Mouse (Mus musculus) cerebellum, adult 2 months (tissue): ENCODE results near the gene Rb1.

ENCODE experiments used
- CTCF ChIP-seq: fragments of 200-500 bp; IDR thresholded peaks from 2 replicates; pipeline ENCODE4 v1.5.1; 2011; ENCODE audit warnings: low read depth, mild to moderate bottlenecking, control low read depth, low read length, moderate library complexity, borderline replicate concordance; ENCODE audit not compliant: insufficient read depth
- POLR2A ChIP-seq: fragments of 200-500 bp; IDR thresholded peaks from 2 replicates; pipeline ENCODE4 v1.6.1; 2011; ENCODE audit warnings: low read length, control low read depth, borderline replicate concordance; ENCODE audit not compliant: insufficient read depth

DNA sequence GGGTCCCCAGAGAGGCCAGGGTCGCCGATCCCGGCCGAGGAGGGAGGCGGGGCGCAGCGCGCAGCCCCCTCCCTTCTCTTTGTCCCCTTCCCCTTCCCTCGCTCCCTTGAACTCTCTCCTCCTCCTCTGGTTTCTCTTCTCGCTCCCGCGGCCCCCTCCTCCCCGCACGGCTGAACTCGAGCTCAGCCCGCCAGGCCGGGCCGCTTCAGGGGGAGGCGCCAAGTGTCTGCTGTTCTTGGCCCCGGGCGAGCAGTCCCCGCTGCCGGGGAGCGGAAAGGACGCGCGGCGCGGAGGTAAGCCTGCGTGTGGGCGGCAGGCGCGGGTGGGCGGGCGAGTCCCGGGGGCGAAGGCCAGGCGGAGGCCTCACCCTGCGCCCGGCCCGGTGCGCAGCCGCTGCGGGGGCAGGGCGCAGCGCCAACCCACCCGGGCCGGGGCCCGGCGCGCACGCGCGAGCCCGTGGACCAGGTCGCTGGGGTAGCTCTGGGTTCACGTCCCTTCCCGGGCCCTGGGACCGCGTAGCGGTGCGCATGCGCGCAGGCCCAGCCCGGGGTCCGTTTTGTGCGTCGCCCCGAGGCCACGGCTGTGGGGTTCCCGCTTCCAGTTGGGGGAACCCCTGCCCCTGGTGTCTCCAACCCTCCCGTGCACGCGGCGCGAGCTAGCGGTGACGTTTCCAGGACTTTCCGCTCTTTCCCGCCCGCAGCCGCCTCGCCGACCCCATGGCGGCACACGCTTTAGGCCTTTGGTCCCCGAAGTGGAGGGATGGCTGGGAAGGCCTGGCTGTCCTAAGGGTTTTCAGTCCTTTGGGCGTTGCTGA is 182.5 kb downstream of the Rb1 start:
- TF ChIP-seq CTCF (no peak), POLR2A (peak; percentile 40; the same call in 1 of the 2 replicates)
